Mouse (Mus musculus) left cerebral cortex, postnatal 25 days (tissue): ENCODE results near the gene Ildr1. TPM values are rescaled to one million over a fixed set of nuclear protein-coding genes. Genes with fewer than 3 reads are reported as not detected.

Experiments
- DNase-seq, 2 experiments: peaks; one replicate each; pipeline ENCODE4 v3.0.0; 2022; ENCODE audit warnings: low spot score in 2 of 2, mixed read lengths in 1 of 2
- intact Hi-C: fragments of 180-260 bp; cut with DNase I; formaldehyde crosslinking; loops from one replicate; pipeline ENCODE4 v1.15.1; 2025
- total RNA-seq, 2 experiments: library from RNA; stranded (reverse); gene quantifications; 2 replicates each; pipeline ENCODE4 v1.2.3; 2021

Ildr1 gene
- total RNA-seq, 2 experiments from 2014 or later, result 0.23 TPM

DNA sequence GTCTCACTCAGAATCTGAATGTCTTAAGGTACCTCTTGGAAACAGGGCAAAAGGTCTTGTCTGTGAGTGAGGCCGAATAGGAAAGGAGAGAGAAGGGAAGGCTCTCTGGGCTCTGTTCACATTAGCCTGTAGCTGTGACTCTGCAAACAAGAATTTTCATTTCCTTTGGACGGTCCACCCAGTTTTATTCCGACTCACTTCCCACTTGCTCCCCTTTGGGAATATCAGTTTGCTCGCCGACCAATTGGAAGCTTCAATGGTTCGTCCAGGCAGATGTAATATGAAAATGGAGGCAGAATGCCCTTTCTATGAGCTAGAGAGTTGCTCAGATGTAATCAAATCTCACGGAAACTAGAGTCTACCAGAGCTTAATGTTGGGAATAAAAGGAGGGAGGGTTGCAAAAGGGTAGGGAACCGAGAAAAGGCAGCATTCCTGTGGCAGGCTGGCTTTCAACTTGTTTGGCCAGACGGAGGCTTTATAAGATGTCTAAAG lies 1.1 kb downstream of the Ildr1 start:
- DNase-seq, result no peak

GRCm38 (mm10) chr16:36697331-36697730 lies 3.6 kb downstream of the Ildr1 start:
- DNase-seq, result no peak
- intact Hi-C loops, result no loop called here

More for the DNA sequence above, 1.1 kb downstream of the Ildr1 start:
- intact Hi-C loops, result no loop called here

DNA sequence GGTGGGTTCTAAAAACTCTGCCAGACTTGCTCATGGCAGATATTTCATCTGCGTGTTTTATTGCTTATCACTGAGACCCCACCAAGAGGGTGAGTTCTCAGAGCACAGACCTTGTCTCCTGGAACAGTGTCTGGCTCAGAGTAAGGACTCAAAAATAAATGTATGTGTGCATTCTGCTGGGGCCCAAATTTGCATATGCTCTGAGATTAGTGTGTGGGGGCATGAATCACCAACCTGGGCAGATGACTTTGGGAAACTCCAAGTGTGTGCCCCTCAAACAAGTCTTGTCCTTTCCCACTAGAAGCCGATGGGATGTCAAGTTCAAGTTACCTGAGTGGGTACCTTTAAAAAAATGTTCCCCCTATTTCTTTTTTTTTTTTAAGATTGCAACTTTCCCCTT lies 6.7 kb downstream of the Ildr1 start:
- intact Hi-C loops, result no loop called here
- DNase-seq, result no peak

GRCm38 (mm10) chr16:36707702-36708423 lies 14.1 kb downstream of the Ildr1 start:
- no peak for DNase-seq
- intact Hi-C loops, result no loop called here

- DNase-seq, result no peak
- intact Hi-C loops, result no loop called here
Observed at GRCm38 (mm10) chr16:36708751-36709150, 15.0 kb downstream of the Ildr1 start.

DNA sequence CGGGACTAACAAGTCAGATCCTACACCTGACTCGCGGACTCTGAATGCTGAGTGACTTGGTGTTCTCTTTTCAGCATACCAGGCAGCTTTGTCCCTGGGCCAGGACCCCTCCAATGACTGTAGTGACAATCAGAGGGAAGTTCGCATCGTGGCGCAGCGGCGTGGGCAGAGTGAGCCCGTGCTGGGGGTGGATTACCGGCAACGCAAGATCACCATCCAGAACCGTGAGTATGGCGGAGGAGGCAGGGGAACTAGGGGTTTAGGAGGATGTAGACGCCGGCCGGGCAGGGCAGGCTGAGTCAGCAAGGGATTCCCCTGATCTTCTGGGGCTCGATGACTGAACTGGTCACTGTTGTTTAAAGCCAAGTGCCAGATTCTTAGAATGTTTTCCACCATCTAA lies 15.6 kb downstream of the Ildr1 start:
- DNase-seq, result no peak
- intact Hi-C loops, result no loop called here

DNA sequence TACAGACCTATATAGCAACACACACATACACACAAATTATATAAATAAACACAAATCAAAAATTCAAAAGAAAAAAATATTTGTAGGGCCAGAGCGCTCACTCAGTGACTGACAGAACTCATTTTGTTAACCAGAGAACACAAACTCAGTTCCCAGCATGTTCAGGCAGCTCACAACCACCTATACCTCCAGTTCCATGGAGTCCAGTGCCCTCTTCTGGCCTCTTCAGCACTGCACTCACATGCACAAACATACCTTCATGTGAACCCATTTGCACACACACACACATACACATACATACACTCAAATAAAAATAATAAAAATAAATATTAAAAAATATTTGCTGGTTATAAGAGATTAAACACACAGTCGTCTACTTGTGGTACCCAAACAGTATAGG lies 17.0 kb downstream of the Ildr1 start:
- DNase-seq, result no peak
- intact Hi-C loops, result no loop called here

DNA sequence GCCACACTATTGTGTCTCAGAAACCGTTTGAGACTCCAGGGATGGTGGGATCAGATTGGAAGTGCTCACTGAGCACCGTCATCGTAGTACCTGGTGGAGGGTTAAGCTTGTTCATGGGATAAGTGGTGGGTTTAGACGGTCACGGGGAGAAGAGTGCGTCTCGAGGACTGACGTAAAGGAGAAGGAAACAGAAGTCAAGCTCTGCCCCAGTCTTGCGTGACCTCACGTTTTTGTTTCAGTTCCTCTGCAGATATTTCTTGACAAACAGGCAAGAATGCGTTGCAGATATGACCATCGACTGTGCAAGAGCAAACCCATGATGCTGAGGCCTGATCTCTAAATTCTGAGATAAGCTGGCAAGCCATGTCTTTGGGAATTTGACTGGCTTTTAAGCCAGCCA lies 18.0 kb downstream of the Ildr1 start:
- intact Hi-C loops, result no loop called here
- DNase-seq, result no peak

DNA sequence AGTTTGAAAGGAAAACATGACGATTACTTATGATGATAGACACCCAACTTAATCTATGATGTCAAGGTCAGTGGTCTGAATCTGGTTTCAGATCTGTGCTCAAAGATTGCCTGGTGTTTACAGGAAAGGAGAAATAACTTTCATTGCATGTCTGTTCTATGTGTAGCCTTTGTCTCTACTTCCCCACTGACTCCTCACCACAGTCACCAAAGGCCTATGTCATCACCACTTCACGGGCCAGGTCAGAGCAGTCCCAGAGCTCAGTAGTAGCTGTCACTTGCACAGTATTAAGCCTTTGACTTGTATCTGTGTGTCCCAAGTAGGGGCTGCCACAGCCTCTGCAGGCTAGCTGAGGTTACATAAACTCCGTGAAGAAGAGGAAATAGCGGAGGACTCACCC lies 23.7 kb downstream of the Ildr1 start:
- intact Hi-C loops, result no loop called here
- no peak for DNase-seq

DNA sequence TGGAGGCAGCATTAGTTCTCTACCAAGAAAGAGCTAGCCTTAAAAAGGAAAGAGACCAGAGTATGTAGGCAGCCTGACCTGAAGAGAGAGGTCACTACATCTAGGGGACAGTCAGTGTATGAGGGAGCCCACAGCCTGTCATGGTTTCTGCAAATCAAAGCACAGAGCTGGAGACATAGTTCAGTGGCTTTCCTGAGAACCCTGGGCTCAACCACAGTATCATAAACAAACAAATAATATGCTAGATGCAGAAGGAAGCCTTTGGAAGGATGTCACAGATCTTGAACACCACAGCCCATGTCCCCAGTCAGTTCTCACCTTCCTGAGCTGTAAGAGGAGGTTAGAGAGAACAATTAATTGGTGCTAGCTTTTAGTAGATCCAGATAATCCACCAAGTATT lies 24.9 kb downstream of the Ildr1 start:
- no peak for DNase-seq
- intact Hi-C loops, result no loop called here

- intact Hi-C loops, result loop anchor here (10.0 kb wide), 1 partner anchor 246 kb away; no protein-coding TSS in a partner anchor
- no peak for DNase-seq
Observed at GRCm38 (mm10) chr16:36720194-36721055, 26.6 kb downstream of the Ildr1 start.

GRCm38 (mm10) chr16:36722739-36723138 lies 29.0 kb downstream of the Ildr1 start:
- intact Hi-C loops, result loop anchor here (10.0 kb wide), 1 partner anchor 248 kb away; no protein-coding TSS in a partner anchor
- DNase-seq, result no peak

- intact Hi-C loops, result loop anchor here (2.0 to 10.0 kb wide), 2 partner anchors 93 to 249 kb away; no protein-coding TSS in a partner anchor
- DNase-seq, result peak; percentile 5 to 15
Observed at GRCm38 (mm10) chr16:36723880-36724443, 30.2 kb downstream of the Ildr1 start.

DNA sequence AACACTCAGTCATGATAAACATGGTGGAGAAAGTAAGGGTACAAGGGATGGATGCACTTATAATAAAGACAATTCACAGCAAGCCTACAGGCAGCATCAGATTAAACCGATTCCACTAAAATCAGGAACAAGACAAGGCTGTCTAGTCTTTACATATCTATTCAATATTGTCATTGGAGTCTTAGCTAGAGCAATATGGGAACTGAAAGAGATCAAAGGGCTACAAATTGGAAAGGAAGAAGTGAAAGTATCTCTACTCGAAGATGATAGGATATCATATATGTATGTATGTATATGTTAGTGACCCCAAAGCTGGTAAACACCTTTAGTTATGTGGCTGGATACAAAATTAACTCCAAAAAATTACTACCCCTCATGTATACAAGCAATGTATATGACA lies 35.2 kb downstream of the Ildr1 start:
- no peak for DNase-seq
- intact Hi-C loops, result loop anchor here (10.0 kb wide), 1 partner anchor 254 kb away; no protein-coding TSS in a partner anchor

GRCm38 (mm10) chr16:36732572-36732971 lies 38.8 kb downstream of the Ildr1 start:
- intact Hi-C loops, result no loop called here
- no peak for DNase-seq

DNA sequence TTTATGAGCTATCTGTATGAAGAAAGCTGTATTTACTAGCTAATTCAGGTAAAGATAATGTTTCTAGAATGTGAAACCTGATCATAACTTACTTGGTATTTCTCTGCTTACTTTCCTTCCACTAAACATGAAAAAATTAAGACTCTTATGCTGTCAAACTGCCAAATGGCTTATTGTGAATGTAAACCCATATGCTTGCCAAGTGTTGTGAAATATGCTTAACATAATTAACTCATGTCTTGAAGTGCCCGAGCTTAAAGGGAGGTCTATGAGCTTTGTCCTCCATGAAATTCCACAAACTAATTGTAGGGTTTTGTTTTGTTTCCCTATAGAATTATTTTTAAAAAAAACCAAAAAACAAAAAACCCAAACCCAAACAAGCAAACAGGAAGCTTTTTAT lies 40.0 kb downstream of the Ildr1 start:
- DNase-seq, result no peak
- intact Hi-C loops, result no loop called here

DNA sequence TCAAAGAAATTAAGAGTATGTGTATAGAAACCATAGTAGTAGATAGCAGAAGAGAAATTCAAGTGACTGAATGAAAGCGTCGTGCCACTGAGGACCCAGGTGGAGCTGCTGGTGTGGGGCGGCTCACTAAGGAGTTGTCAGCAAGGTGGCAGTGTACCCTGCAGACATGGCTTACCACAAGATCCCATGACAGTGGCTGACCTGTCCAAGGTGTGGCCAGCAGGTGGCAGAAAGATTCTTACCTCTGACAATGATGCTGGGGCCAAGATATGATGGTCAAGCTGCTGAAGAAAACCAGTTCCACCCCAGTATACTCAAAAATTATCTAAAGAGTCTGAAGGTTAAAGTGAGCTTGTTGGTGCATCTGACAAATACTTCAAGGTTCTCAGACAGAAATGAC lies 41.6 kb downstream of the Ildr1 start:
- intact Hi-C loops, result no loop called here
- no peak for DNase-seq

DNA sequence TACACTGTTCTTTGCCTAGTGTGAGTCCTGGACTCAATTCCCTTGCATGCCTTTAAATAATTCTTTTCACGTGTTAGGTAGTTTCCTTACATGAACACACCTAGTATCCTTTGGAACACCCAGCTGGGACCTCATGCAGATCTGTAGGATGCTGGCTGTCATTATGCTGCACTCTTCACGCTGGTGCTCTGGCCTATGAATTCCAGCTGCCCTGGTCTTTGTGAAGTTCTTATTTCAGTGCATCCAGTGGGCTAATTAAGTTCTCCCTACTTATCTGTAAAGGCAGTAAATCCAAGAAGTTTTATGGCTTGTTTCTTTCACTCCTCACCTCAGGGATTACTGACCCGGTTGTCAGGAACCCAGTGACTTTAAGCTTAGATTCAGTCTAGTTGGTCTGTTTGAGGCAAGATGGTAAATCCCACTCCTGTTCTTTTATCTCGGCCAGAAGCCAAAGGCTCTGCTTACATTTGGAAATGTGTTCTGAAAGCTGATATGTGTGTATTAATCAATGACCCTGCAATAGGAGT lies 45.7 kb downstream of the Ildr1 start:
- no peak for DNase-seq
- intact Hi-C loops, result no loop called here

DNA sequence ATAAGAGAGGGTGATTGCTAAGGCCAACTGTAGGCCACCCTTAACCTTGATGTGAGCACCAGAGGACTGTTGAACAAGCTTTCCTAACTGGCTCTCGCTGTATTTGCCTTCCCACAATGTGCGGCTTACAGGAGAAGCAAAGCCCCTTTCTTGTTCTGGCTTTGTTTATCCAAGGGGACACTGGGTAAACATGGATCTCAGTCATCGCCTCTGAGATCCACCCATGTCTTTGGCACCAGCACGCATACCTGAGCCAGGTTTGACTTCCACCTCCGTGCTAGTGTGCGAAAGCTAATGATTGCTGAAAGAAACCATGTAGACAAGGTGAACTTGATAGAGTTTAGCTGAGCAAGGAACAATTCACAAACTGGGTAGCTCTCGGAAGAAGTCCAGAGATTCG lies 49.8 kb downstream of the Ildr1 start:
- intact Hi-C loops, result no loop called here
- no peak for DNase-seq

DNA sequence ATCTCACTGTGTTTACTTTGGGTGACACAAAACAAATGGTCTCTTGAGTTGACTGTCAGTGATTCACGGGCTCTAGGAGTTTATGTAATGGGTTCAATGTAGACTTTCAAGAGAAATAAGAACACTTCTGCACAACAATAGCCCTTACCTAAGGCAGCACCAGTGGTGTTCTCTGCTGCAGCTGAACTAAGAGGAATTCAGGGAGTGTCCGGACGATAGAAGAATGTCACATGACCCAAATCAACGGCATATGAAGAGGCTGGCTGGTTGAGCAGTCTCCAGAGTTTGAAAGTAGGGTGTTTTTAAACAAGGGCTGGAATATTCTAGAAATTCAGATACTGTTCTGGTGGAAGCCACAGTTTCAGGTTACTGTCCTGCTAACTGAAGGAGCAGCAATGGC lies 53.3 kb downstream of the Ildr1 start:
- no peak for DNase-seq
- intact Hi-C loops, result no loop called here
